Mouse (Mus musculus) bone marrow, adult 2 months (tissue): Measurements from ENCODE around the gene Med21.

ENCODE experiments used
- CTCF ChIP-seq: fragments of 200-500 bp; IDR thresholded peaks from 2 replicates; pipeline ENCODE4 v1.5.1; 2011; ENCODE audit warnings: low read length, control low read depth; ENCODE audit not compliant: control insufficient read depth, insufficient read depth
- POLR2A ChIP-seq: fragments of 200-500 bp; IDR thresholded peaks from 2 replicates; pipeline ENCODE4 v1.6.1; 2011; ENCODE audit warnings: low read depth, mild to moderate bottlenecking, control low read depth, low read length, borderline replicate concordance; ENCODE audit not compliant: control insufficient read depth

- TF ChIP-seq POLR2A (no peak), CTCF (no peak)
These were observed 38.7 kb upstream of the Med21 start for GRCm38 (mm10) chr6:146603651-146604050.
